Mouse (Mus musculus) stomach, postnatal 0 days (tissue): ENCODE data around the gene Ccdc92b. TPM values are rescaled to one million over a fixed set of nuclear protein-coding genes. Genes with fewer than 3 reads are reported as not detected.

Source experiments
- ATAC-seq: fragments of 200-750 bp; cut with Nextera tagmentation; 2 replicates; pipeline ENCODE4 v1.8.0; 2017; ENCODE audit not compliant: low FRiP score, low TSS enrichment
- DNase-seq: peaks from one replicate; pipeline ENCODE4 v3.0.0-alpha.2; 2016; ENCODE audit warnings: low spot score
- H3K27ac ChIP-seq: fragments of 300-500 bp; sonication (generic); replicated peaks from 2 replicates; pipeline ENCODE4 v1.5.1; 2014; ENCODE audit warnings: mild to moderate bottlenecking, control low read depth
- H3K27me3 ChIP-seq: fragments of 300-500 bp; sonication (generic); 2 replicates; pipeline ENCODE4 v1.6.1; 2014; ENCODE audit warnings: low read length; ENCODE audit not compliant: control insufficient read depth, insufficient read depth
- H3K36me3 ChIP-seq: fragments of 300-500 bp; sonication (generic); 2 replicates; pipeline ENCODE4 v1.6.1; 2014; ENCODE audit warnings: low read length, mixed read lengths; ENCODE audit not compliant: control insufficient read depth, insufficient read depth
- H3K4me1 ChIP-seq: fragments of 300-500 bp; sonication (generic); replicated peaks from 2 replicates; pipeline ENCODE4 v1.6.1; 2014; ENCODE audit warnings: antibody characterized with exemption; ENCODE audit not compliant: control insufficient read depth, insufficient read depth
- H3K4me2 ChIP-seq: fragments of 300-500 bp; sonication (generic); replicated peaks from 2 replicates; pipeline ENCODE4 v1.6.1; 2014; ENCODE audit warnings: low read depth, mild to moderate bottlenecking, control low read depth, moderate library complexity
- H3K4me3 ChIP-seq: fragments of 300-500 bp; sonication (generic); 2 replicates; pipeline ENCODE4 v1.5.1; 2014; ENCODE audit warnings: low read depth, low read length, control low read depth
- H3K9ac ChIP-seq: fragments of 300-500 bp; sonication (generic); 2 replicates; pipeline ENCODE4 v1.6.1; 2014; ENCODE audit warnings: mild to moderate bottlenecking, low read length, control low read depth, mixed read lengths
- H3K9me3 ChIP-seq: fragments of 300-500 bp; sonication (generic); 2 replicates; pipeline ENCODE4 v1.6.1; 2016; ENCODE audit warnings: low read length; ENCODE audit not compliant: control insufficient read depth
- CTCF ChIP-seq: IDR thresholded peaks from 2 replicates; pipeline ENCODE4 v1.5.1; 2016; ENCODE audit warnings: antibody characterized with exemption, low read depth, mild to moderate bottlenecking, moderate library complexity
- EP300 ChIP-seq: optimal IDR thresholded peaks from 2 replicates; pipeline ENCODE3; 2016; ENCODE audit warnings: antibody characterized with exemption
- WGBS: fragments of 180-500 bp; shearing (Covaris S2); extraction: QIAGEN DNeasy Blood & Tissue Kit; methylation state at CpG from one replicate; pipeline ENCODE4 v1.1.7; 2014; 5-methylcytosine and 5-hydroxymethylcytosine counted together
- polyA plus RNA-seq: library from polyadenylated mRNA; unstranded; fragments of >200 nt; fragmentation: Nextera tagmentation; extraction: Ambion mirVana; gene quantifications from 2 replicates; pipeline ENCODE4 v1.2.1, GENCODE M21; 2015

Gene Ccdc92b
- polyA plus RNA-seq, 1 experiment from 2014 or later: 0.55 TPM

GRCm38 (mm10) chr11:74650576-74651100 lies 31.2 kb downstream of the Ccdc92b start:
- Histone ChIP-seq H3K27me3 (no peaks in the 10 kb centered on the region), H3K9ac (peak overlapping the region; percentile 90), H3K27ac (peak overlapping the region; percentile 41; the same call in 1 of the 2 replicates), H3K4me1 (peaks cover 4% of the 10 kb centered on the region; the same call in 1 of the 2 replicates), H3K36me3 (no peaks in the 10 kb centered on the region), H3K4me3 (peak overlapping the region; percentile 96), H3K4me2 (peak overlapping the region; percentile 94), H3K9me3 (no peaks in the 10 kb centered on the region)
- DNase-seq (no peak), ATAC-seq (no peak)
- TF ChIP-seq CTCF: no peak
- no peak for TF ChIP-seq EP300
- WGBS: 30% methylated on average over 4 of the region's 4 CpGs

- peak overlapping the region; percentile 24; the same call in 1 of the 2 replicates for H3K27ac ChIP-seq
- DNase-seq: no peak
- TF ChIP-seq EP300 (no peak), CTCF (no peak)
- WGBS: 71% methylated on average over 4 of the region's 4 CpGs
- H3K4me3 ChIP-seq: no peak overlapping the region
- ATAC-seq: no peak
- H3K4me2 ChIP-seq: no peak overlapping the region
- H3K27me3 ChIP-seq: no peaks in the 10 kb centered on the region
- peak overlapping the region; percentile 18; the same call in 1 of the 2 replicates for H3K9ac ChIP-seq
- peaks cover 3% of the 10 kb centered on the region; the same call in 1 of the 2 replicates for H3K36me3 ChIP-seq
- H3K9me3 ChIP-seq: no peaks in the 10 kb centered on the region
- H3K4me1 ChIP-seq: peaks cover 4% of the 10 kb centered on the region; the same call in 1 of the 2 replicates
Measured at GRCm38 (mm10) chr11:74652791-74653191, 33.4 kb downstream of the Ccdc92b start.

- Histone ChIP-seq H3K9me3 (no peaks in the 10 kb centered on the region), H3K4me1 (peaks cover 4% of the 10 kb centered on the region; the same call in 1 of the 2 replicates), H3K27ac (peak overlapping the region; percentile 24; the same call in 1 of the 2 replicates), H3K27me3 (no peaks in the 10 kb centered on the region), H3K9ac (no peak overlapping the region), H3K4me3 (no peak overlapping the region), H3K36me3 (peaks cover 6% of the 10 kb centered on the region; the same call in 1 of the 2 replicates), H3K4me2 (no peak overlapping the region)
- TF ChIP-seq EP300: no peak
- TF ChIP-seq CTCF: no peak
- WGBS: 50% methylated on average over 6 of the region's 6 CpGs
- no peak for DNase-seq
- ATAC-seq: no peak
Measured at GRCm38 (mm10) chr11:74653385-74653784, 34.0 kb downstream of the Ccdc92b start.

GRCm38 (mm10) chr11:74655941-74656340 lies 36.5 kb downstream of the Ccdc92b start:
- WGBS: 49% methylated on average over 3 of the region's 3 CpGs
- no peak overlapping the region for H3K4me3 ChIP-seq
- peaks cover 4% of the 10 kb centered on the region; the same call in 1 of the 2 replicates for H3K4me1 ChIP-seq
- no peak overlapping the region for H3K27ac ChIP-seq
- DNase-seq (no peak), ATAC-seq (no peak)
- no peaks in the 10 kb centered on the region for H3K27me3 ChIP-seq
- no peak overlapping the region for H3K4me2 ChIP-seq
- H3K9ac ChIP-seq: no peak overlapping the region
- no peaks in the 10 kb centered on the region for H3K9me3 ChIP-seq
- H3K36me3 ChIP-seq: peaks cover 22% of the 10 kb centered on the region
- no peak for TF ChIP-seq CTCF
- TF ChIP-seq EP300: no peak

- Histone ChIP-seq H3K4me1 (no peaks in the 10 kb centered on the region), H3K27me3 (no peaks in the 10 kb centered on the region), H3K4me2 (no peak overlapping the region), H3K27ac (no peak overlapping the region), H3K4me3 (no peak overlapping the region), H3K36me3 (peaks cover 52% of the 10 kb centered on the region), H3K9me3 (no peaks in the 10 kb centered on the region), H3K9ac (no peak overlapping the region)
- 92% methylated on average over 13 of the region's 13 CpGs for WGBS
- ATAC-seq (no peak), DNase-seq (no peak)
- no peak for TF ChIP-seq CTCF
- TF ChIP-seq EP300: no peak
Measured at GRCm38 (mm10) chr11:74660336-74660735, 40.9 kb downstream of the Ccdc92b start.

GRCm38 (mm10) chr11:74661641-74662040 lies 42.2 kb downstream of the Ccdc92b start:
- Histone ChIP-seq H3K9me3 (no peaks in the 10 kb centered on the region), H3K27me3 (no peaks in the 10 kb centered on the region), H3K4me1 (no peaks in the 10 kb centered on the region), H3K4me2 (no peak overlapping the region), H3K36me3 (peaks cover 54% of the 10 kb centered on the region), H3K27ac (no peak overlapping the region), H3K9ac (no peak overlapping the region), H3K4me3 (no peak overlapping the region)
- DNase-seq (peak; percentile 10), ATAC-seq (no peak)
- WGBS: 92% methylated on average over 19 of the region's 19 CpGs
- no peak for TF ChIP-seq CTCF
- no peak for TF ChIP-seq EP300
